Mouse (Mus musculus): Measurements from ENCODE around the gene Clrn2.

GRCm38 (mm10) chr5:45419841-45420638 is 33.5 kb upstream of the Clrn2 start:
- TF ChIP-seq CTCF (IDR thresholded peaks at IDR 0.05; ENCODE audit: insufficient read depth, low read length): peak; percentile 44
- TF ChIP-seq POLR2A (IDR thresholded peaks at IDR 0.05; ENCODE audit: borderline replicate concordance, extremely low read depth, low read depth, low read length): no peak
